Mouse (Mus musculus) midbrain, embryonic 11.5 days (tissue): Measurements from ENCODE around the gene Sync. TPM values are rescaled to one million over a fixed set of nuclear protein-coding genes. Genes with fewer than 3 reads are reported as not detected.

Experiments
- ATAC-seq: fragments of 200-750 bp; cut with Nextera tagmentation; 2 replicates; pipeline ENCODE4 v1.8.0; 2017; ENCODE audit warnings: moderate TSS enrichment, moderate library complexity; ENCODE audit not compliant: low FRiP score
- DNase-seq: peaks from one replicate; pipeline ENCODE4 v3.0.0; 2015; ENCODE audit warnings: low spot score; ENCODE audit errors: missing footprints
- H3K27ac ChIP-seq: fragments of 300-500 bp; sonication (generic); 2 replicates; pipeline ENCODE4 v1.5.1; 2014; ENCODE audit warnings: low read depth, low read length
- H3K27me3 ChIP-seq: fragments of 300-500 bp; sonication (generic); 2 replicates; pipeline ENCODE4 v1.6.1; 2014; ENCODE audit warnings: mild to moderate bottlenecking, low read length, moderate library complexity, mixed read lengths; ENCODE audit not compliant: control insufficient read depth, insufficient read depth
- H3K36me3 ChIP-seq: fragments of 300-500 bp; sonication (generic); 2 replicates; pipeline ENCODE4 v1.6.1; 2014; ENCODE audit warnings: mild to moderate bottlenecking, low read length, moderate library complexity, mixed read lengths; ENCODE audit not compliant: control insufficient read depth, insufficient read depth
- H3K4me1 ChIP-seq: fragments of 300-500 bp; sonication (generic); 2 replicates; pipeline ENCODE4 v1.6.1; 2014; ENCODE audit warnings: low read length; ENCODE audit not compliant: control insufficient read depth, insufficient read depth
- H3K4me2 ChIP-seq: fragments of 300-500 bp; sonication (generic); 2 replicates; pipeline ENCODE4 v1.6.1; 2014; ENCODE audit warnings: mild to moderate bottlenecking, moderate library complexity
- H3K4me3 ChIP-seq: fragments of 300-500 bp; sonication (generic); 2 replicates; pipeline ENCODE4 v1.5.1; 2014; ENCODE audit warnings: low read depth, low read length
- H3K9ac ChIP-seq: fragments of 300-500 bp; sonication (generic); 2 replicates; pipeline ENCODE4 v1.6.1; 2014; ENCODE audit warnings: low read length
- H3K9me3 ChIP-seq: fragments of 300-500 bp; sonication (generic); 2 replicates; pipeline ENCODE4 v1.6.1; 2016; ENCODE audit warnings: low read length; ENCODE audit not compliant: control insufficient read depth
- whole genome bisulfite sequencing: fragments of 180-500 bp; shearing (Covaris S2); extraction: QIAGEN DNeasy Blood & Tissue Kit; methylation state at CpG from one replicate; pipeline ENCODE4 v1.1.7; 2014; 5-methylcytosine and 5-hydroxymethylcytosine counted together
- polyA plus RNA-seq: library from polyadenylated mRNA; unstranded; fragments of >200 nt; fragmentation: Nextera tagmentation; extraction: Ambion mirVana; gene quantifications from 2 replicates; pipeline ENCODE4 v1.2.1, GENCODE M21; 2014

Gene Sync
- polyA plus RNA-seq, 1 experiment from 2014 or later = 0.53 TPM

GRCm38 (mm10) chr4:129293702-129294101, 6.3 kb downstream of the Sync start:
- no peak overlapping the region for H3K4me2 ChIP-seq
- no peaks in the 10 kb centered on the region; the same call in 1 of the 2 replicates for H3K27me3 ChIP-seq
- no peaks in the 10 kb centered on the region for H3K36me3 ChIP-seq
- H3K9me3 ChIP-seq = no peaks in the 10 kb centered on the region
- no peak overlapping the region for H3K27ac ChIP-seq
- no peak overlapping the region for H3K9ac ChIP-seq
- no peaks in the 10 kb centered on the region for H3K4me1 ChIP-seq
- 29% methylated on average over 16 of the region's 16 CpGs for WGBS
- ATAC-seq (no peak), DNase-seq (peak; percentile 84)
- H3K4me3 ChIP-seq = no peak overlapping the region

- Histone ChIP-seq H3K27ac (no peak overlapping the region), H3K4me3 (no peak overlapping the region), H3K9me3 (no peaks in the 10 kb centered on the region), H3K9ac (no peak overlapping the region), H3K36me3 (no peaks in the 10 kb centered on the region), H3K27me3 (no peaks in the 10 kb centered on the region), H3K4me2 (no peak overlapping the region), H3K4me1 (no peaks in the 10 kb centered on the region; the same call in 1 of the 2 replicates)
- ATAC-seq = no peak
- no peak for DNase-seq
- 85% methylated on average over 2 of the region's 2 CpGs for WGBS
These were observed 7.8 kb downstream of the Sync start for GRCm38 (mm10) chr4:129295188-129295587.

- Histone ChIP-seq H3K9me3 (no peaks in the 10 kb centered on the region), H3K4me1 (no peaks in the 10 kb centered on the region; the same call in 1 of the 2 replicates), H3K9ac (no peak overlapping the region), H3K4me2 (no peak overlapping the region), H3K36me3 (no peaks in the 10 kb centered on the region), H3K4me3 (no peak overlapping the region), H3K27ac (no peak overlapping the region), H3K27me3 (no peaks in the 10 kb centered on the region)
- DNase-seq = no peak
- no peak for ATAC-seq
- WGBS = 86% methylated on average over 7 of the region's 7 CpGs
These were observed 8.6 kb downstream of the Sync start for GRCm38 (mm10) chr4:129296066-129296465.

DNA sequence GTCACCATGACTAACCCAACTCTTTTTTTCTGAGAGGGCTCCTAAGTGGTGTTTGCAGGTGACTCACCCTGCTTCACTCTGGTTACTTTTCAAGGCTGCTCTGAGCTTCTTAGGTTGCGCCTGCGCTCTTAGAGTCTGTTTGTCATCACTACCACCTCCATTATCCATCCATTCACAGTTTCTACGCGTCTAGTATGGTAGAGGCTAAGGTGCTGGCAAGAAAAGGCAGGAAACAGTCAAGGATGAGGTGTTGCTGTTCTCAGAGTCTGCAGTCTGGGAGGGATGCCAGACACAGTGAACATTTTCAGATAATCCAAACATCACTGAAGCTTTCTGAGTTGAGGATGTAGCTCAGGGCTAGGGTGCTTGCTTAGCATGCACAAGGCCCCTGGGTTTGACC, 10.3 kb downstream of the Sync start:
- WGBS = 93% methylated on average over 4 of the region's 4 CpGs
- Histone ChIP-seq H3K9ac (no peak overlapping the region), H3K4me1 (no peaks in the 10 kb centered on the region; the same call in 1 of the 2 replicates), H3K36me3 (no peaks in the 10 kb centered on the region), H3K4me3 (no peak overlapping the region), H3K4me2 (no peak overlapping the region), H3K27ac (no peak overlapping the region), H3K27me3 (no peaks in the 10 kb centered on the region), H3K9me3 (no peaks in the 10 kb centered on the region)
- ATAC-seq (no peak), DNase-seq (no peak)

GRCm38 (mm10) chr4:129299121-129299520, 11.7 kb downstream of the Sync start:
- DNase-seq (no peak), ATAC-seq (no peak)
- no peaks in the 10 kb centered on the region for H3K9me3 ChIP-seq
- WGBS = 69% methylated on average over 10 of the region's 10 CpGs
- no peaks in the 10 kb centered on the region for H3K36me3 ChIP-seq
- no peak overlapping the region for H3K4me3 ChIP-seq
- H3K9ac ChIP-seq = no peak overlapping the region
- no peaks in the 10 kb centered on the region for H3K27me3 ChIP-seq
- H3K4me2 ChIP-seq = no peak overlapping the region
- no peaks in the 10 kb centered on the region; the same call in 1 of the 2 replicates for H3K4me1 ChIP-seq
- H3K27ac ChIP-seq = no peak overlapping the region

DNA sequence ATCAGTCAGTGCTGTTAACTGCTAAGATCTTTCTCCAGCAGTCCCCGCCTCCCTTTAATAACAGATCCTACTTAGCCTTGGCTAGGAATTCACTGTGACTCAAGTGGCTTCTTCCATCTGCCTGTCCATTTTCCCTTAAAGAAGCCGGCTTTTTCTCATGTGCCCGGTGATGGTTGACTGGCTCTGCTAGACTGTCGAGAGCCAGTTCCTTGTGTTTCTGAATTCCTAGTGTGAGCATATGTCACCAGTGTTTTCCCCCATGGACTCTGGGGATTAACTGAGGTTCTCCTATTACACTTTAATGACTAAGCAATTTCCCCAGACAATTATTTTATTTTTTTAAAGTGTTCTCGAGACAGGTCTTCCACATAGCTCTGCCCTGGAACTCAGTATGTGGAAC, 16.0 kb downstream of the Sync start:
- Histone ChIP-seq H3K27me3 (no peaks in the 10 kb centered on the region), H3K36me3 (peaks cover 6% of the 10 kb centered on the region), H3K4me2 (no peak overlapping the region), H3K27ac (no peak overlapping the region), H3K4me3 (no peak overlapping the region), H3K9ac (no peak overlapping the region), H3K9me3 (no peaks in the 10 kb centered on the region), H3K4me1 (no peaks in the 10 kb centered on the region; the same call in 1 of the 2 replicates)
- ATAC-seq (no peak), DNase-seq (no peak)
- WGBS = 80% methylated on average over 5 of the region's 5 CpGs

- WGBS = 93% methylated on average over 9 of the region's 9 CpGs
These were observed 16.4 kb downstream of the Sync start for GRCm38 (mm10) chr4:129303816-129304215.

GRCm38 (mm10) chr4:129304306-129304705, 16.9 kb downstream of the Sync start:
- Histone ChIP-seq H3K4me1 (no peaks in the 10 kb centered on the region; the same call in 1 of the 2 replicates), H3K27ac (no peak overlapping the region), H3K27me3 (no peaks in the 10 kb centered on the region), H3K36me3 (peaks cover 7% of the 10 kb centered on the region), H3K9ac (no peak overlapping the region), H3K9me3 (no peaks in the 10 kb centered on the region), H3K4me3 (no peak overlapping the region), H3K4me2 (no peak overlapping the region)
- DNase-seq (no peak), ATAC-seq (no peak)
- 73% methylated on average over 1 of the region's 1 CpGs for WGBS

More at GRCm38 (mm10) chr4:129303816-129304215, 16.4 kb downstream of the Sync start:
- H3K4me1 ChIP-seq = no peaks in the 10 kb centered on the region; the same call in 1 of the 2 replicates
- no peak overlapping the region for H3K27ac ChIP-seq
- no peaks in the 10 kb centered on the region for H3K27me3 ChIP-seq
- H3K4me2 ChIP-seq = no peak overlapping the region
- H3K36me3 ChIP-seq = peaks cover 6% of the 10 kb centered on the region
- DNase-seq (no peak), ATAC-seq (no peak)
- no peaks in the 10 kb centered on the region for H3K9me3 ChIP-seq
- no peak overlapping the region for H3K9ac ChIP-seq
- no peak overlapping the region for H3K4me3 ChIP-seq

DNA sequence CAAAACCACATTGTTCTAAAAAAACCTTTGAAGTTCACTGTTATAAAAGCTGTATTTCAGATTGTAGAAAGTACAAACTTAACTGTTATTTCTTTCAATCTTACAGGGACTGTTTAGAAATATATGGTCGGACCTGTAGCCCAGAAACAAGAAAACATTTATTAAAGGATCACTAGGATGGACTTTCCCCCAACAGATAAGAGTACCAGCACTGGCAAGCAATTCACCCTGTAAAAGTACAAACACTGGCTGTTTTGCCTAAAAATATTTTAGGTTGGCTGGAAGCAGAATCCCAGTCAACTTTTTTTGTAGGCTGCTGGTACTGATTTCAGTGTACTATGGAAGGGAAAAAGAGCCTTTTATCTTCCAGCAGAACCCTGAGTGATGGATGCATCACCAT, 20.5 kb downstream of the Sync start:
- Histone ChIP-seq H3K9ac (no peak overlapping the region), H3K4me1 (no peaks in the 10 kb centered on the region), H3K36me3 (peaks cover 19% of the 10 kb centered on the region), H3K9me3 (no peaks in the 10 kb centered on the region), H3K27me3 (no peaks in the 10 kb centered on the region), H3K4me3 (no peak overlapping the region), H3K4me2 (no peak overlapping the region), H3K27ac (no peak overlapping the region)
- ATAC-seq (no peak), DNase-seq (no peak)
- 93% methylated on average over 1 of the region's 1 CpGs for WGBS
